Mouse (Mus musculus) layer of hippocampus, adult 8-10 months (tissue): ENCODE measurements at regions not wholly inside any gene's neighbourhood (a gene's known extent, or its start where the extent isn't known, plus 50 kb on each side); places are given as distances from the start of the nearest gene placed in this dataset.
"Not testable (repeated sequence)": the region's sequence is repeated elsewhere in the genome, so short reads cannot be mapped to it uniquely, and the experiment has no call there.

Experiments used
- DNase-seq, 2 experiments: peaks; one replicate each; pipeline ENCODE4 v3.0.0; 2022; ENCODE audit warnings: low spot score in 2 of 2

GRCm38 (mm10) chr14:53803698-53804620, 449.9 kb downstream of the Dad1 start:
- DNase-seq = peak; percentile 23 to 55

GRCm38 (mm10) chr14:53802547-53802946, 451.4 kb downstream of the Dad1 start:
- DNase-seq = no peak

DNA sequence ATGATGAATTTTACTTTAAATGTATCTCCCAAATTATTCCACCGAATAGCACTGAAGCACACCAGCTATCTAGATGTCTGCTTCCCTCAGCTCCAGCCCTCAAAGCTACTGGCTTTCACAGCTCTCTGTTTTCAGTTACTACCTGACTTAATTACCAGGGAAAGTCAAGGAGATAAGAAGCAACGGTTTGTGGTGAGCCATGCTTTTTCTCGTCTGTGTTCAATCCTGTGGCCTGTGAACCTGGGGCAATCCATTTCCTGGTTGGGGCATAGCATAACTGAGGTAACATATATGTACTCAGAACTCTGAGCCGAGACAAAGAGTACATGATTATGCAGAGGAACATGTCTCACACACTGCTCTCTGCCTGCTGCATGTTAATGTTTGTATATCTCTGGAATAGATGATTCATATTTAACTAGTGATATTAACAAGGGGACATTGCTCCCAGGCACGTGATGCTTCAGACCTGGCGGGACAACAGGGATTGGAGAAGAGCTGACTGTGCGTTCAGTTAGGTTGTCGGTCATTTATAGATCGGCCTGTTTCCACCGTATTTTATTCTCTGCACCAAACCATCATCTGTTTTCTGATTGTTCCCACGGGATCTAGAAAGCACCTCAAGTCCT, 453.3 kb downstream of the Dad1 start:
- no peak for DNase-seq

- not testable (repeated sequence) for DNase-seq
Observed at GRCm38 (mm10) chr14:53795160-53795559, 458.7 kb downstream of the Dad1 start.

- no peak for DNase-seq
Observed at GRCm38 (mm10) chr14:53794527-53794926, 459.4 kb downstream of the Dad1 start.

DNA sequence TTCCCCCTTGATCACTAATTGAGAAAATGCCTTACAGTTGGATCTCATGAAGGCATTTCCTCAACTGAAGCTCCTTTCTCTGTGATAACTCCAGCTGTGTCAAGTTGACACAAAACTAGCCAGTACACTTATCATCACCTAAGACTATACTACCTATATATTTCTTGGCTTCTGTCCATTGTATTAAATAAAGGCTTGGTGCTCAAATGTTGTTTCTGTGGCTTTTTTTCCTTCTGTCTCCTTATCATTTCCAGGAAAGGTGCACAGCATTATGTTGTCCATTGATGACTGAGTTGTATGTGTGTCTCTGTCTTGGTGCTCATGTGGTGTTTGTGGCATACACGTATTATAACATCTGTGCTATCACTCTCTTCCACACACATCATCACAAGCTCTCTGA, 461.5 kb downstream of the Dad1 start:
- not testable (repeated sequence) for DNase-seq

GRCm38 (mm10) chr14:53785547-53785946, 468.4 kb downstream of the Dad1 start:
- DNase-seq = not testable (repeated sequence)

DNA sequence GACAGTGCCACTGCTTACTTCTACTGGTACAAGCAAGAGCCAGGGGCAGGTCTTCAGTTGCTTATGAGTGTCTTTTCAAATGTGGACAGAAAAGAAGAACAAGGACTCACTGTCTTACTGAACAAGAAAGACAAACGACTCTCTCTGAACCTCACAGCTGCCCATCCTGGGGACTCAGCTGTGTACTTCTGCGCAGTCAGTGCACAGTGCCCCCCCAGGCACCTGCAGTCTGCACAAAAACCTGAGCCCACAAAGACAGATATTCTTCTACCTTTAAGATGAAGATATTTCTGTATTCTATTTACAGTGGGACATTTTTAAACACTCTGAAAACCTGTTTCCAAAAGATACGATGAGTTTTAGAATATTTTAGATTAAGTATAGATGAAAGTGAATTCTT, 476.5 kb downstream of the Dad1 start:
- no peak for DNase-seq

DNA sequence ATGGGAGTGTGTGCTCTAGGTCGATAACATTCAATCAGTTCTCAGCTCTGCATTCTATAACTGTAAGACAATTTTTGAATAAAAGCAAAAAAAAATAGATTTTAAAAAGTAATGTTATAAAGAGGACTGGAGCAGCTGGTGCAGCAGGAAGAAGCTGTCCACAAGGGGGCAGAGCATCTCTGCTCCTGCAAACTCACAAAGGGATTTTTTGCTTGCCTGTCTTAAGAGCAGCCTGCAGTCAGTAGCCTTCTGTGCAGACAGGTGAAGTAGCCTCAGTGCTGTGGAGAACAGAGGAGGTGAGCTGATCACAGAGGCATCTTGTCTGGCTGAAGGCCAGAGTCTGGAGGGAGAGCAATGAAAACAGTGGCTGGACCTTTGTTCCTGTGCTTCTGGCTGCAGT, 477.2 kb downstream of the Dad1 start:
- peak; percentile 5 to 48 for DNase-seq

GRCm38 (mm10) chr14:53766501-53766900, 487.4 kb downstream of the Dad1 start:
- not testable (repeated sequence) for DNase-seq

DNA sequence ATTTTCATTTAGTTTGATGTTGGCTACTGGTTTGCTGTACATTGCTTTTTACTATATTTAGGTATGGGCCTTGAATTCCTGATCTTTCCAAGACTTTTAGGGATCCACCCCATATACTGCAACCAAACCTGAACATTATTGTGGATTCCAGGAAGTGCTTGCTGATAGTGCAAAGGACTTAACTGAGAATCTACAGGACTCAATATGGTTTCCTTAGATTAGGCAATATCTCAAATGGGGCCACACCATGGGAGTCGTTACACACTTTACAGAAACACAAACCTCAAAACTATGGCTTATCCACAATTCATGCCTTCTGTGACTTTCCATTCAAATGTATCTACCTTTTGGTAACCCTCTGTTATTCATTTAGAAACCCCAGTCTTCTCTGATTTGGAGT, 488.0 kb downstream of the Dad1 start:
- not testable (repeated sequence) for DNase-seq

DNA sequence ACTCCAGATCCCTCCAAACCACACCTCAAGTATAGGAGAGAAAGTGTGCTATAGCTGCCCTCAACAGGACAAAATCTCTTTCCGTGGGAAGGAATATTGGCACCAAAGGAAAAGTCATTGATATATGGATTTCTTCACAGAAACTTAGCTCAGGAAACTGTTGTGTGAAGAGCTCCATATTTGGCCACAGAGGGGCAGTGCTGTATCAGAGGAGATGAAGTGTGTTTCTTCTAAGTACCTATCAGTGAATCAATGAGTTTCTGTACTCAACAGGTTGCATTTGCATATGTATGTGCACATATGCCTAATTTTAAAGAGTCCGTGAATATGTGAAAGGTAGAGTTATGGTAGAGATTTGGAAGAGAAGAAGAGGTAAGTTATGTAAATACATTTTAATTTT, 493.3 kb downstream of the Dad1 start:
- DNase-seq = not testable (repeated sequence)

DNA sequence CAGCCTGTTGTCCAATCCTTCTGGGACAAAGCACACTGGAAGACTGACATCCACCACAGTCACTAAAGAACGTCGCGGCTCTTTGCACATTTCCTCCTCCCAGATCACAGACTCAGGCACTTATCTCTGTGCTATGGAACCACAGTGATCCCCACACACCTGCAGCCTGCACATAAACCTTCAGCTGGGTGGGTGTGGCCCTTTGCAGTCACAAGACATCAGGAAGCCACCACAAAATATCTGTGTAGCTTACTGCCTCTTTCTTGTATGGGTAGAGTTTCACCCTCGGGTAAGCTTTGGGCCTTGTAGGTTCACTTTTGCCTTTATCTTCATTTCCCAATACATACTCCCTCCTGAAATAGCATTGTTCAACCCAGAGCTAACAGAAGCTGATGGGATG, 496.1 kb downstream of the Dad1 start:
- DNase-seq = not testable (repeated sequence)

GRCm38 (mm10) chr14:53757095-53757494, 496.8 kb downstream of the Dad1 start:
- not testable (repeated sequence) for DNase-seq

DNA sequence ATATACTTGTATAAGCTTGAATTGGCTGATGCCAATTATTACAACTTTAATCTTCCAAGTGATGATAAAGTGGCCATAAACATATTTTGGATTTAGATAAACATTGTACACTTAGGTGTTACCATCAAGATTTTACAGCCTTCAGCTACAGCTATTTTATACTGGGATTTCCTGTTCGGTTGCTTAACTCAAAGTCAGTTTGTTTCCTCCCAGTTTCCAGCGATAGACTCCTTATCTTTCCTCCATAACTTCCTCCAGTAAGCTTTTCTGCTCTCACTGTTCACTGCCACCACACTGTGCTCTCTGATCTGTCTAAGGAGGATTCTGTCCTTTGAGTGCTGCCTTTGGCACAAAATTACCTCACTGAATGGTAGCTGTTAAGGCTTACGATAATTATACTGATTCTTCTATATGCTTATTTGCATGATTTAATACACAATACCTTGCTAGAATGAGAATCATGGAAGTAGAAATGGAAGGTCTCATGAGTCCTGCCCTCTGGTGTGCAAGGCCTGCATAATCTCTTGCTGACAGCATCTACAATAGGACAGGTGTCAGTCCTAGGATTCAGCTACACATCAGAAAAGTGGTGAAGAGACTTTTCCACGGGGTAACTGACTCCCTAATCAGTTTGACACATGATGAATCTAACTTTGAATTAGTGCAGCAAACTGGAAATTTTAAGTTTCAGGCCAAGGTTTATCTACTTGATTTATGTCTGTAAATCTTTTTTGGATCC, 503.0 kb downstream of the Dad1 start:
- DNase-seq = no peak

DNA sequence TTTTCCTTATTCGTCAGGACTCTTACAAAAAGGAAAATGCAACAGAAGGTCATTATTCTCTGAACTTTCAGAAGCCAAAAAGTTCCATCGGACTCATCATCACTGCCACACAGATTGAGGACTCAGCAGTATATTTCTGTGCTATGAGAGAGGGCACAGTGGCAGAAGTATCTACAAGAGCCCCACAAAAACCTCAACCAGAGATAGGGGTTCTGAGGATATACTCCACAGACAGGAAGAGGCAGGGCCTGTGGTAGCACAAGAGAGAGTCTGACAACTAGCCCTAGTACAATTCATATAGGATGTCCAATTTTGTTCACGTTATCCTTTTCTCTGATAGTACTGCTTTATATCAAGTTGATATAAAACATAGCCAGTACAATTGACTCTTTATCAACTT, 510.4 kb downstream of the Dad1 start:
- not testable (repeated sequence) for DNase-seq

GRCm38 (mm10) chr14:53742864-53743263, 511.0 kb downstream of the Dad1 start:
- not testable (repeated sequence) for DNase-seq

GRCm38 (mm10) chr14:53741246-53741645, 512.7 kb downstream of the Dad1 start:
- DNase-seq = peak in 1 of 2 experiments; percentile 23

DNA sequence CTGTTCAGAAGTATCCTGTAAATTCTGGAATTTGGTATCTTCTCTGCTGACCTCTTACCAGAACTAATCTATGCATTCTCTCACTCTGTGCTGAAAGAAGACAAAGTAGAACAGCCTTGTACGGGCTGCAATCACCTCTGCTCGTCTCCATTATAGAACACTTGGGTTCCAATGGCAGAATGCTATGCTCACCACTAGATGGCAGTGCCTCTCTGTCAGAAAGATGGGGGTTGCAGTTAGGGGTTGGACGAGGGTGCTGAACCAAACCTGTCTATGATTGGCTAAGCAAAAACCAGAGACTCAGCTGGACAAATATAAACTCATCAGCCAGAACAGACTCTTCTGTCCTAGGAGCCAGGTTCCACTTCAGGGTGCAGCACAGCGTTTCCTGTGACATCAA, 515.9 kb downstream of the Dad1 start:
- not testable (repeated sequence) for DNase-seq

DNA sequence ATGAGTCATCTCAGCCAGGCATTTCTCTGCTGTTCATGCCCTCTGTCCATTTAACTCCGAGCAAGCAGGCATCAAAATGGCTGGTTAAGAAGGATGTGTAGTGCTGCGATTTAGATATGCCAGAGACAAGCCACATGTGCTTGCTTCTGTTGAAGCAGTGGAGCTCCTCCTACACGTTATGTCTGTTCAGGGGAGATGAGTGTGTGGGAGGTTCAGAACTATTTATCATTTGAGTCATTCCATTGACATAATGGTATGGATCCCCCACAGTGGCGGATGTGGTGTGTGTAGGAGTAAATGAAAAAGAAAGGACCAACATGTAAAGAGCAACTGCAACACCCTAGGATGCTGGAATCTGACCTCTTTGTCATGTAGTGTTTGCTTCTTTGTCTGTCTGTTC, 517.6 kb downstream of the Dad1 start:
- not testable (repeated sequence) for DNase-seq

- not testable (repeated sequence) for DNase-seq
Observed at GRCm38 (mm10) chr14:53731600-53731999, 522.3 kb downstream of the Dad1 start.

DNA sequence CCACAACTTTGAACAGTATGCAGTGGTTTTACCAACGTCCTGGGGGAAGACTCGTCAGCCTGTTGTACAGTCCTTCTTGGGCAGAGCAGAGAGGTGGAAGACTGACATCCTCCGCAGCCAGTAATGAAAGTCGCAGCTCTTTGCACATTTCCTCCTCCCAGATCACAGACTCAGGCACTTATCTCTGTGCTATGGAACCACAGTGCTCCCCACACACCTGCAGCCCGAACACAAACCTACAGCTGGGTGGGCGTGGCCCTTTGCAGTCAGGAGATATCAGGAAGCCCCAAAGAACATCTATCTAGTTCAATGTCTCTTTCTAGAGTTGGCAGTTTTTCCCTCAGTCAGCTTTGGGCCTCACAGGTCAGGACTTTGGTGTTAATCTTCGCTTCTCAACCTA, 524.0 kb downstream of the Dad1 start:
- not testable (repeated sequence) for DNase-seq
